In the genomic region with DNA sequence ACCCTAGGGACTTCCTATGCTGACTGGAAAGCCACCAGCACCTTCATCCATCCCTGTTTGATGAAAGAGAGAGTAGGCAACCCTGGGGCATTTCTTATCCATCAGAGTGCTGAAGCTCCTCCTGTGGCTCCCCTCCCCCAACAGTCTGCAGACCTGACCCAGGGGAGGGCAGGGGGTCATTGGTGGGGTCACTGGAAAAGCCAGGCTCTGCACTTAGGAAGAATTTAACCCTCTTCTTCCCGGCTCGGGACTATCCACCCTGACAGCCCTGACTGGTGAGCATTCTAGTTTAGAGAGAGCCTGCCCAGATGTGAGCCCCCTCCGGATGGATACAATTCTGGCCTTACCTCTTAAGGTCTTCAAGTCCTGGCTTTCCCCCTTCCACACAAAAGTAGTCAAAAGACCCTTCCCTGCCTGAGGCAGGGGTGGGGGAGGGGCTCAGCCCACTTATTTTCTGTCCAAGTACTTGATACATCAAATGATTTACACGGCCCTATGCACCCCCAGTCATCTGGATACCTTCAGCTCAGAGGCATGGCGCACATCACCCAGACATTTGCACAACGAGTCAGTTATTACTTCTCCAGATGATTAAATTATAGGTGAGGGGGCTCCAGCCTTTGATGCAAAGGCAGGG, we compare ENCODE assay signal across 15 mouse cellular contexts. TPM values are rescaled to one million over a fixed set of nuclear protein-coding genes. Genes with fewer than 3 reads are reported as not detected.
A peak's percentile ranks its signal among the peaks of the same experiment; 100 is the strongest.
DNase-seq lines count a peak whose midpoint lies in the region; ATAC-seq and TF ChIP-seq lines count a peak whose summit lies in the region.
"Had no signal": no experiment of that assay in that cellular context is flagged by ENCODE, and none has a peak within 500 bp of the region (broad histone marks: within the 10 kb centered on the region; RNA-seq: fewer than 3 reads in every experiment).

No protein-coding gene starts in this region.

- 5% methylated on average over 6 of the region's 6 CpGs for WGBS in hindbrain, embryonic 12.5 days
- 8% methylated on average over 6 of the region's 6 CpGs for WGBS in hindbrain, embryonic 14.5 days
- whole genome bisulfite sequencing in neural tube, embryonic 15.5 days: 13% methylated on average over 6 of the region's 6 CpGs
- 8% methylated on average over 6 of the region's 6 CpGs for WGBS in limb, embryonic 12.5 days

- H3K9ac ChIP-seq in hindbrain, embryonic 12.5 days: 0 out of 2 replicates have a peak overlapping the region, but pooled peaks have one; percentile 2
- H3K9ac ChIP-seq in hindbrain, embryonic 14.5 days: no peak overlapping the region
- no peak overlapping the region for H3K9ac ChIP-seq in neural tube, embryonic 15.5 days (replicated peaks)
- no peak overlapping the region for H3K9ac ChIP-seq in limb, embryonic 12.5 days (replicated peaks)

- TF ChIP-seq CTCF in left cerebral cortex, adult 2 months (IDR thresholded peaks at IDR 0.05): no peak

- no peak for DNase-seq in hindbrain, embryonic 14.5 days (ENCODE audit: low spot score)
- DNase-seq in neural tube, embryonic 10.5 days (ENCODE audit: extremely low spot score, low spot score): peak; percentile 85
- no peak for DNase-seq in urinary bladder, adult 18-20 months (ENCODE audit: low spot score in 2 of 2)
- no peak for DNase-seq in left cerebral cortex, adult 2 months (ENCODE audit: extremely low spot score in 1 of 2, low spot score in 2 of 2)
- DNase-seq: cerebellum, postnatal 14 days; heart, postnatal 10 days; lung, adult 2 months; spleen, adult 18-20 months; thymus, adult 2 months had no signal

- H3K4me3 ChIP-seq in hindbrain, embryonic 12.5 days: no peak overlapping the region
- H3K4me3 ChIP-seq in hindbrain, embryonic 14.5 days (replicated peaks; ENCODE audit: low read length): no peak overlapping the region
- H3K4me3 ChIP-seq in neural tube, embryonic 15.5 days (replicated peaks): no peak overlapping the region
- H3K4me3 ChIP-seq in limb, embryonic 12.5 days (replicated peaks): no peak overlapping the region
- no peak overlapping the region for H3K4me3 ChIP-seq in left cerebral cortex, adult 2 months
- H3K4me3 ChIP-seq: megakaryocyte, embryonic 14.5 days had no signal

- peak overlapping the region; percentile 17; the same call in 1 of the 2 replicates for H3K4me2 ChIP-seq in hindbrain, embryonic 12.5 days (replicated peaks)
- H3K4me2 ChIP-seq in hindbrain, embryonic 14.5 days (replicated peaks): no peak overlapping the region
- no peak overlapping the region for H3K4me2 ChIP-seq in neural tube, embryonic 15.5 days
- H3K4me2 ChIP-seq in limb, embryonic 12.5 days: peak overlapping the region; percentile 13; the same call in 1 of the 2 replicates

- no peak for ATAC-seq in hindbrain, embryonic 12.5 days (ENCODE audit: low FRiP score)
- no peak for ATAC-seq in hindbrain, embryonic 14.5 days (ENCODE audit: low FRiP score)
- ATAC-seq in neural tube, embryonic 15.5 days (ENCODE audit: low FRiP score): no peak
- no peak for ATAC-seq in limb, embryonic 12.5 days (ENCODE audit: insufficient number of reproducible peaks, insufficient read depth, low FRiP score, low TSS enrichment, low read depth)

- intact Hi-C loops in left cerebral cortex, adult 2 months (cut with DNase I): no loop called here

- no peaks in the 10 kb centered on the region for H3K9me3 ChIP-seq in hindbrain, embryonic 12.5 days (replicated peaks)
- no peaks in the 10 kb centered on the region for H3K9me3 ChIP-seq in hindbrain, embryonic 14.5 days (ENCODE audit: control insufficient read depth, low read length)
- H3K9me3 ChIP-seq in neural tube, embryonic 15.5 days (replicated peaks): no peaks in the 10 kb centered on the region
- H3K9me3 ChIP-seq in limb, embryonic 12.5 days: no peaks in the 10 kb centered on the region
- H3K9me3 ChIP-seq: megakaryocyte, embryonic 14.5 days had no signal

- H3K4me1 ChIP-seq in hindbrain, embryonic 12.5 days: peaks cover 49% of the 10 kb centered on the region
- H3K4me1 ChIP-seq in hindbrain, embryonic 14.5 days (replicated peaks; ENCODE audit: control insufficient read depth, insufficient read depth, low read length): peaks cover 10% of the 10 kb centered on the region
- H3K4me1 ChIP-seq in neural tube, embryonic 15.5 days: peaks cover 22% of the 10 kb centered on the region
- peaks cover 28% of the 10 kb centered on the region for H3K4me1 ChIP-seq in limb, embryonic 12.5 days (replicated peaks)

- H3K27ac ChIP-seq in hindbrain, embryonic 12.5 days: no peak overlapping the region
- no peak overlapping the region for H3K27ac ChIP-seq in hindbrain, embryonic 14.5 days
- no peak overlapping the region for H3K27ac ChIP-seq in neural tube, embryonic 15.5 days (replicated peaks)
- H3K27ac ChIP-seq in limb, embryonic 12.5 days: 0 out of 2 replicates have a peak overlapping the region, but pooled peaks have one; percentile 7
- H3K27ac ChIP-seq in left cerebral cortex, adult 2 months: no peak overlapping the region

- H3K27me3 ChIP-seq in hindbrain, embryonic 12.5 days: no peaks in the 10 kb centered on the region
- H3K27me3 ChIP-seq in hindbrain, embryonic 14.5 days (ENCODE audit: control insufficient read depth, insufficient read depth, low read length): no peaks in the 10 kb centered on the region
- H3K27me3 ChIP-seq in neural tube, embryonic 15.5 days (replicated peaks): no peaks in the 10 kb centered on the region
- H3K27me3 ChIP-seq in limb, embryonic 12.5 days: no peaks in the 10 kb centered on the region

- H3K36me3 ChIP-seq in hindbrain, embryonic 12.5 days: no peaks in the 10 kb centered on the region
- H3K36me3 ChIP-seq in hindbrain, embryonic 14.5 days (replicated peaks; ENCODE audit: control insufficient read depth, insufficient read depth): no peaks in the 10 kb centered on the region
- no peaks in the 10 kb centered on the region for H3K36me3 ChIP-seq in neural tube, embryonic 15.5 days
- no peaks in the 10 kb centered on the region for H3K36me3 ChIP-seq in limb, embryonic 12.5 days

RNA-seq across cellular contexts. Expression of a gene that starts 15.2 kb away (rescaled TPM):
- polyA plus RNA-seq in hindbrain, embryonic 12.5 days (2016; fragmentation: Nextera tagmentation; extraction: Ambion mirVana): 17.5 and 19.2 TPM in 2 replicates
- polyA plus RNA-seq in hindbrain, embryonic 14.5 days (2014; fragmentation: Nextera tagmentation; extraction: Ambion mirVana): 5.8 and 6.0 TPM in 2 replicates
- polyA plus RNA-seq in neural tube, embryonic 15.5 days (2015; fragmentation: Nextera tagmentation; extraction: Ambion mirVana): 4.0 and 6.7 TPM in 2 replicates
- polyA plus RNA-seq in limb, embryonic 12.5 days (2016; fragmentation: Nextera tagmentation; extraction: Ambion mirVana): 5.6 and 8.0 TPM in 2 replicates
- total RNA-seq in left cerebral cortex, adult 2 months (2021): 1 to 10 TPM; 8.9 to 9.3 TPM

RNA-seq across cellular contexts. Expression of a gene that starts 45.6 kb away (rescaled TPM):
- polyA plus RNA-seq in hindbrain, embryonic 12.5 days (2016; fragmentation: Nextera tagmentation; extraction: Ambion mirVana): 5.2 and 5.6 TPM in 2 replicates
- polyA plus RNA-seq in hindbrain, embryonic 14.5 days (2014; fragmentation: Nextera tagmentation; extraction: Ambion mirVana): 20.3 TPM in 2 replicates
- 21.3 and 22.8 TPM in 2 replicates for polyA plus RNA-seq in neural tube, embryonic 15.5 days (2015; fragmentation: Nextera tagmentation; extraction: Ambion mirVana)
- 1.3 and 1.7 TPM in 2 replicates for polyA plus RNA-seq in limb, embryonic 12.5 days (2016; fragmentation: Nextera tagmentation; extraction: Ambion mirVana)
- 10 to 100 TPM; 12.4 to 14.6 TPM for total RNA-seq in left cerebral cortex, adult 2 months (2021)
- total RNA-seq: granulocyte monocyte progenitor cell, adult 5-6 weeks had no signal

RNA-seq across cellular contexts. Expression of a gene that starts 58.7 kb away (rescaled TPM):
- 0.99 and 1.9 TPM in 2 replicates for polyA plus RNA-seq in hindbrain, embryonic 12.5 days (2016; fragmentation: Nextera tagmentation; extraction: Ambion mirVana)
- polyA plus RNA-seq in hindbrain, embryonic 14.5 days (2014; fragmentation: Nextera tagmentation; extraction: Ambion mirVana): 7.3 and 11.1 TPM in 2 replicates
- 0.74 and 1.6 TPM in 2 replicates for polyA plus RNA-seq in neural tube, embryonic 15.5 days (2015; fragmentation: Nextera tagmentation; extraction: Ambion mirVana)
- not detected in 2 replicates for polyA plus RNA-seq in limb, embryonic 12.5 days (2016; fragmentation: Nextera tagmentation; extraction: Ambion mirVana)
- not detected for total RNA-seq in left cerebral cortex, adult 2 months (2021)
- total RNA-seq: granulocyte monocyte progenitor cell, adult 5-6 weeks; left cerebral cortex, adult 8-10 months had no signal

Comparison
In these comparisons a context has a peak if more than half of its experiments do, and no peak if none do; other contexts are left out.
1. H3K4me2 ChIP-seq: peak in hindbrain, embryonic 12.5 days (single experiment) and limb, embryonic 12.5 days (single experiment); none in hindbrain, embryonic 14.5 days (single experiment) and neural tube, embryonic 15.5 days (single experiment).